Mouse (Mus musculus) liver, embryonic 14.5 days (tissue): ENCODE results near the gene Zdhhc13. TPM values are rescaled to one million over a fixed set of nuclear protein-coding genes. Genes with fewer than 3 reads are reported as not detected.

Source experiments
- ATAC-seq: fragments of 200-750 bp; cut with Nextera tagmentation; 2 replicates; pipeline ENCODE4 v1.8.0; 2017; ENCODE audit warnings: moderate number of reproducible peaks, mild to moderate bottlenecking, moderate library complexity; ENCODE audit not compliant: insufficient read depth
- DNase-seq, 3 experiments: peaks; one replicate each; pipeline ENCODE4 v3.0.0-alpha.2; 2012 to 2013; ENCODE audit warnings: low read depth in 3 of 3, low spot score in 3 of 3
- H3K27ac ChIP-seq: fragments of 300-500 bp; sonication (generic); 2 replicates; pipeline ENCODE4 v1.5.1; 2014; ENCODE audit warnings: moderate library complexity, mild to moderate bottlenecking, control low read depth, inconsistent platforms
- H3K27me3 ChIP-seq: fragments of 300-500 bp; sonication (generic); 2 replicates; pipeline ENCODE4 v1.6.1; 2014; ENCODE audit warnings: mild to moderate bottlenecking, low read length, moderate library complexity; ENCODE audit not compliant: control insufficient read depth, insufficient read depth
- H3K36me3 ChIP-seq: fragments of 300-500 bp; sonication (generic); replicated peaks from 2 replicates; pipeline ENCODE4 v1.6.1; 2014; ENCODE audit warnings: low read depth; ENCODE audit not compliant: control insufficient read depth, insufficient read depth
- H3K4me1 ChIP-seq, 2 experiments: fragments of 200-500 bp in 1 of 2; fragments of 300-500 bp in 1 of 2; sonication (generic) in 1 of 2; replicated peaks; 2 replicates each; pipeline ENCODE4 v1.6.1; 2012 to 2014; ENCODE audit warnings: antibody characterized with exemption in 1 of 2, inconsistent platforms in 1 of 2, low read length in 1 of 2; ENCODE audit not compliant: control insufficient read depth in 2 of 2, insufficient read depth in 2 of 2
- H3K4me2 ChIP-seq: fragments of 300-500 bp; sonication (generic); 2 replicates; pipeline ENCODE4 v1.6.1; 2014; ENCODE audit warnings: low read depth, mild to moderate bottlenecking, control low read depth, moderate library complexity
- H3K4me3 ChIP-seq, 2 experiments: fragments of 200-500 bp in 1 of 2; fragments of 300-500 bp in 1 of 2; sonication (generic) in 1 of 2; 2 replicates each; pipeline ENCODE4 v1.5.1; 2012 to 2014; ENCODE audit warnings: low read depth in 2 of 2, low read length in 2 of 2, mild to moderate bottlenecking in 2 of 2, control low read depth in 1 of 2, inconsistent platforms in 1 of 2, moderate library complexity in 1 of 2; ENCODE audit not compliant: insufficient read depth in 1 of 2
- H3K9ac ChIP-seq: fragments of 300-500 bp; sonication (generic); replicated peaks from 2 replicates; pipeline ENCODE4 v1.6.1; 2014; ENCODE audit warnings: mild to moderate bottlenecking, control low read depth, moderate library complexity
- H3K9me3 ChIP-seq: fragments of 300-500 bp; sonication (generic); 2 replicates; pipeline ENCODE4 v1.6.1; 2016; ENCODE audit warnings: low read length, mixed read lengths; ENCODE audit not compliant: control insufficient read depth
- CTCF ChIP-seq: IDR thresholded peaks from 2 replicates; pipeline ENCODE4 v1.5.1; 2016; ENCODE audit warnings: antibody characterized with exemption, low read depth, control low read depth
- EP300 ChIP-seq: IDR thresholded peaks from 2 replicates; pipeline ENCODE4 v1.6.1; 2016; ENCODE audit warnings: antibody characterized with exemption, low read depth
- WGBS: fragments of 180-500 bp; shearing (Covaris S2); extraction: QIAGEN DNeasy Blood & Tissue Kit; methylation state at CpG from one replicate; pipeline ENCODE4 v1.1.7; 2014; ENCODE audit not compliant: insufficient replicate concordance; 5-methylcytosine and 5-hydroxymethylcytosine counted together
- polyA plus RNA-seq, 2 experiments: library from polyadenylated mRNA; depleted of rRNA in 1 of 2; stranded (reverse) in 1 of 2; unstranded in 1 of 2; fragments of >200 nt; fragmentation: Nextera tagmentation in 1 of 2; extraction: Ambion mirVana in 1 of 2; gene quantifications; 2 replicates each; pipeline versions ENCODE4 v1.2.1 to v1.2.3; 2012 to 2014

Zdhhc13 gene
- polyA plus RNA-seq, 2 experiments = 9.4 to 13.5 TPM

DNA sequence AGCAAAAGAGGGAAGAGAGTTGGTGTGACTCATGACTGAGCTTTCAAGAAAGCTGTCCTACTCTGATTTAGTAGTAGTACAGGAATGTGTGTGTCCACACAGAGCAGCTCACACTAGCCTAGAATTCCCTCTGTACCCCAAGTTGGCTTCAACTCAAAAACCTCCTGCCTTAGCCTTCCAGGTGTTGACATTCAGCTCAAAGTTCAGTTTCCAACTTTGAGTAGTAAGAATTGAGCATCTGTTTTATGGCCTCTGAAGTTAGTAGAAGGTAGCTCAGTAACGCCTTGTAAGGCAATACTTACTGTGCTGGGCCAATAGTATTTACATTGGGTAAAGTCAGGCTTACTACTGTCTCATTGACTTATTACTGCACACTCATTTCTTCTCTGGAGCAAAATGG lies 24.8 kb downstream of the Zdhhc13 start:
- no peaks in the 10 kb centered on the region for H3K27me3 ChIP-seq
- no peak for DNase-seq
- no peaks in the 10 kb centered on the region for H3K4me1 ChIP-seq
- TF ChIP-seq CTCF (no peak), EP300 (no peak)
- H3K9ac ChIP-seq = no peak overlapping the region
- no peaks in the 10 kb centered on the region for H3K9me3 ChIP-seq
- no peak overlapping the region for H3K4me2 ChIP-seq
- ATAC-seq = no peak
- H3K4me3 ChIP-seq = no peak overlapping the region
- no peak overlapping the region for H3K27ac ChIP-seq
- H3K36me3 ChIP-seq = peaks cover 4% of the 10 kb centered on the region
- WGBS = 65% methylated on average over 1 of the region's 1 CpGs

DNA sequence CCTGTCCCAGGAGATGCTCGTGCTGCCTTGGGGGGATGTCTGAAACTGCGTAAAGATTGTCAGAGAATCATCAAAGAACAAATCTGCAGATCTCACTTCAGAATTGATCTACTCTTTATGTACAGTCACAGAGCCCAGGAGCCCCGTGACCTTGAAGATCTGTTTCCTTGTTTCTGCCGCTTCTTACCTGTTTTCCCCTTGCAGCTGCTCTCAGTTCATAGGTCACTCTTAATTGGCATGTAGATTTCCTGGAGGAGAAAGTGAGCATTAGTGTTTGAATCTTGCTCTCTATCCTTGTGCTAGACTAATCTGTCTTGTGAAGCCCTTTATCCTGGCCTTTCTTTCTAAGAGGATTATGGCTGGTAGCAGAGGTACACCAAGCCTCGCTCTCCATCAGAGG lies 32.9 kb downstream of the Zdhhc13 start:
- no peak overlapping the region for H3K4me3 ChIP-seq
- DNase-seq = no peak
- 80% methylated on average over 5 of the region's 5 CpGs for WGBS
- H3K9me3 ChIP-seq = no peaks in the 10 kb centered on the region
- H3K27me3 ChIP-seq = no peaks in the 10 kb centered on the region
- H3K4me1 ChIP-seq = no peaks in the 10 kb centered on the region
- H3K36me3 ChIP-seq = peaks cover 10% of the 10 kb centered on the region
- ATAC-seq = no peak
- no peak overlapping the region for H3K27ac ChIP-seq
- H3K4me2 ChIP-seq = no peak overlapping the region
- no peak overlapping the region for H3K9ac ChIP-seq
- TF ChIP-seq CTCF = no peak
- no peak for TF ChIP-seq EP300

DNA sequence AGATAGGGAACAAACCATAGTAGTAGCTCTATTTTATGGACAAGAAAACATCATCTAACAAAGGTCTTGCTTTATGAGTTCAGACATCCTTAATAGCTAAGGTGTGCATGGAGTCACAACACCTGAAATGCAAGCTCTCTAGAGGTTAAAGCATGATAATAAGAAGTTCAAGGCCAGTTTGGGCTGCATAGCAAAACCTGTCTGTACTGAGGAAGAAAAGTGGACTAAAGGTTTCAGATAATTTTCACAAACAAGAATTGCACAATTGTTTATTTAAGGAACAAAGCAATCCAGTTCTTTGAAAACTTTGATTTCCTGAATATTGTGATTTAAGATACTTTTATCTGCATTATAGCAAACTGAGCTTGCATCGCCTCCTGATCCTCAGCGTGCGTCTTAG lies 34.8 kb downstream of the Zdhhc13 start:
- Histone ChIP-seq H3K36me3 (peaks cover 10% of the 10 kb centered on the region), H3K27me3 (no peaks in the 10 kb centered on the region), H3K4me2 (no peak overlapping the region), H3K4me3 (no peak overlapping the region), H3K4me1 (no peaks in the 10 kb centered on the region), H3K9me3 (no peaks in the 10 kb centered on the region), H3K27ac (no peak overlapping the region), H3K9ac (no peak overlapping the region)
- WGBS = 75% methylated on average over 3 of the region's 3 CpGs
- DNase-seq = no peak
- TF ChIP-seq EP300 (no peak), CTCF (no peak)
- ATAC-seq = no peak

DNA sequence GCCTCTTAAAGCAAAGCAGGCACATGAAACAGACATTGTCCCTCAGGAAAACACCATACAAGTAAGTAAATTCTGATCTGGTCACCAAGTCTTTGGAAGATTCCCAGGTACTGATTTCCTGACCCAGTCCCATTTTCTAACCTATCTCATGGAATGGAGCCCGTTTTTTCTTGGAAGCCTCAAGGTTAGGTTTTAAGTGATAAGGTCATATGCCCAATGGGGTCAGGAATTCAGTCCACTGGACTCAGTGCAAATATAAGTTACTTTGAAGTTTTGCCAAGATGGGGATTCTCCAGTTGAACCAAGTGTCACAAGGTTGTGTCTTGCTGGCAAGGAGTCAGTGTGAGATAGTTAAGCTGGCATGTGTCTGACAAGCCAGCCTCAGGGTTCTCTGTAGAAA lies 35.9 kb downstream of the Zdhhc13 start:
- H3K4me3 ChIP-seq = no peak overlapping the region
- TF ChIP-seq CTCF (no peak), EP300 (no peak)
- H3K27ac ChIP-seq = no peak overlapping the region
- no peaks in the 10 kb centered on the region for H3K27me3 ChIP-seq
- H3K9me3 ChIP-seq = no peaks in the 10 kb centered on the region
- no peak overlapping the region for H3K4me2 ChIP-seq
- ATAC-seq = no peak
- DNase-seq = no peak
- WGBS = 71% methylated on average over 1 of the region's 1 CpGs
- peaks cover 10% of the 10 kb centered on the region for H3K36me3 ChIP-seq
- H3K4me1 ChIP-seq = no peaks in the 10 kb centered on the region
- no peak overlapping the region for H3K9ac ChIP-seq

DNA sequence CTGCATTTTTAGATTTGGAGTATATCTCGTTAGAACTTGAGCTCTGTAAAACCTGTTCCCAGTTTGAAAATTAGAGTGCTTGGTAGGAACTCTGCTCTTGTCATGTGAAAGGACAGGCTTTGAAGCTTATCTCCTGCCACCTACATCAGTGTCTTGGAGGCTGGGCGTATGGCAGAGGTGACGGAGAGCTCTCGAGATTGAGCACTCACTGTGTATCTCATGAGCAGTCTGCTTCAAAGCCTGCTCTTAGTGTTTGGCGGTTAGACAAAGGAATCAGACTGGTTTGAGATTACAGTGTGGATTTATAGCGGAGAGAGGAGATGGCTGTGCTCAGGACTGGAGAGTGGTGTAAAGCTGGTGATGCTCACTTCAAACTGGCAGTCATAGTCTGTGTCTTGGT lies 36.4 kb downstream of the Zdhhc13 start:
- Histone ChIP-seq H3K9me3 (no peaks in the 10 kb centered on the region), H3K27me3 (no peaks in the 10 kb centered on the region), H3K27ac (no peak overlapping the region), H3K4me1 (no peaks in the 10 kb centered on the region), H3K36me3 (peaks cover 10% of the 10 kb centered on the region), H3K4me3 (no peak overlapping the region), H3K9ac (no peak overlapping the region), H3K4me2 (no peak overlapping the region)
- DNase-seq (no peak), ATAC-seq (no peak)
- WGBS = 73% methylated on average over 6 of the region's 6 CpGs
- no peak for TF ChIP-seq EP300
- TF ChIP-seq CTCF = no peak
